Mouse (Mus musculus) midbrain, embryonic 15.5 days (tissue): Measurements from ENCODE around the gene Olfr808. TPM values are rescaled to one million over a fixed set of nuclear protein-coding genes. Genes with fewer than 3 reads are reported as not detected.

Experiments
- ATAC-seq: fragments of 200-750 bp; cut with Nextera tagmentation; replicated peaks from 2 replicates; pipeline ENCODE4 v1.8.0; 2017; ENCODE audit warnings: moderate TSS enrichment
- H3K27ac ChIP-seq: fragments of 300-500 bp; sonication (generic); 2 replicates; pipeline ENCODE4 v1.5.1; 2015; ENCODE audit warnings: mild to moderate bottlenecking, inconsistent platforms
- H3K27me3 ChIP-seq: fragments of 300-500 bp; sonication (generic); replicated peaks from 2 replicates; pipeline ENCODE4 v1.6.1; 2015; ENCODE audit warnings: inconsistent platforms
- H3K36me3 ChIP-seq: fragments of 300-500 bp; sonication (generic); replicated peaks from 2 replicates; pipeline ENCODE4 v1.6.1; 2015; ENCODE audit warnings: inconsistent platforms
- H3K4me1 ChIP-seq: fragments of 300-500 bp; sonication (generic); 2 replicates; pipeline ENCODE4 v1.6.1; 2015; ENCODE audit warnings: inconsistent platforms
- H3K4me2 ChIP-seq: fragments of 300-500 bp; sonication (generic); 2 replicates; pipeline ENCODE4 v1.6.1; 2015; ENCODE audit warnings: inconsistent platforms, mild to moderate bottlenecking, moderate library complexity
- H3K4me3 ChIP-seq: fragments of 300-500 bp; sonication (generic); 2 replicates; pipeline ENCODE4 v1.5.1; 2015; ENCODE audit warnings: mild to moderate bottlenecking, inconsistent platforms
- H3K9ac ChIP-seq: fragments of 300-500 bp; sonication (generic); 2 replicates; pipeline ENCODE4 v1.6.1; 2015; ENCODE audit warnings: mild to moderate bottlenecking, inconsistent platforms
- H3K9me3 ChIP-seq: fragments of 300-500 bp; sonication (generic); 2 replicates; pipeline ENCODE4 v1.6.1; 2016; ENCODE audit warnings: inconsistent platforms
- WGBS: fragments of 180-500 bp; shearing (Covaris S2); methylation state at CpG from one replicate; pipeline ENCODE4 v1.1.7; 2015; ENCODE audit warnings: mixed read lengths; 5-methylcytosine and 5-hydroxymethylcytosine counted together
- microRNA-seq: library from miRNA; unstranded; fragments of <30 nt; microRNA quantifications from one replicate; pipeline ENCODE4, GENCODE M21; 2016
- polyA plus RNA-seq: library from polyadenylated mRNA; unstranded; fragments of >200 nt; fragmentation: Nextera tagmentation; extraction: Ambion mirVana; gene quantifications from 2 replicates; pipeline ENCODE4 v1.2.1, GENCODE M21; 2015

The Olfr808 gene
- polyA plus RNA-seq, result not detected in 2 replicates

- WGBS, result 90% methylated on average over 1 of the region's 1 CpGs
- ATAC-seq, result no peak
These were observed at the start of gene Olfr808 for GRCm38 (mm10) chr10:129765182-129765581. Gene Olfr808 (plus strand): TSS chr10:129765482.

GRCm38 (mm10) chr10:129729275-129729674 lies 36.0 kb upstream of the Olfr808 start, which contains the start of gene Olfr805:
Gene Olfr805 (minus strand): TSS chr10:129729375.
- no peaks in the 10 kb centered on the region for H3K27me3 ChIP-seq
- H3K27ac ChIP-seq, result no peak within 1 kb of the TSS
- no peak for ATAC-seq
- no peaks in the 10 kb centered on the region for H3K4me1 ChIP-seq
- H3K4me2 ChIP-seq, result no peak within 1 kb of the TSS
- no peak within 1 kb of the TSS for H3K4me3 ChIP-seq
- H3K9ac ChIP-seq, result no peak within 1 kb of the TSS
- WGBS, result 93% methylated on average over 2 of the region's 2 CpGs
- H3K9me3 ChIP-seq, result no peaks in the 10 kb centered on the region
- H3K36me3 ChIP-seq, result no peaks in the 10 kb centered on the region

More at GRCm38 (mm10) chr10:129765182-129765581, at the start of gene Olfr808:
- no peak within 1 kb of the TSS for H3K27ac ChIP-seq
- no peaks in the 10 kb centered on the region for H3K4me1 ChIP-seq
- no peaks in the 10 kb centered on the region for H3K27me3 ChIP-seq
- no peak within 1 kb of the TSS for H3K4me2 ChIP-seq
- H3K4me3 ChIP-seq, result no peak within 1 kb of the TSS
- H3K36me3 ChIP-seq, result no peaks in the 10 kb centered on the region
- H3K9ac ChIP-seq, result no peak within 1 kb of the TSS
- H3K9me3 ChIP-seq, result no peaks in the 10 kb centered on the region

- no peak within 1 kb of the TSS for H3K4me2 ChIP-seq
- H3K4me3 ChIP-seq, result no peak within 1 kb of the TSS
- no peak within 1 kb of the TSS for H3K9ac ChIP-seq
- no peaks in the 10 kb centered on the region for H3K36me3 ChIP-seq
- no peak for ATAC-seq
- H3K27me3 ChIP-seq, result no peaks in the 10 kb centered on the region
- no peak within 1 kb of the TSS for H3K27ac ChIP-seq
- H3K4me1 ChIP-seq, result no peaks in the 10 kb centered on the region
- H3K9me3 ChIP-seq, result no peaks in the 10 kb centered on the region
These were observed 23.5 kb upstream of the Olfr808 start, which contains the start of gene Olfr806 for GRCm38 (mm10) chr10:129741821-129742220. Gene Olfr806 (minus strand): TSS chr10:129741921.

GRCm38 (mm10) chr10:129757693-129758092 lies 7.6 kb upstream of the Olfr808 start, which contains the start of gene Olfr807:
Gene Olfr807 (minus strand): TSS chr10:129757793.
- no peaks in the 10 kb centered on the region for H3K4me1 ChIP-seq
- 82% methylated on average over 1 of the region's 1 CpGs for WGBS
- H3K9me3 ChIP-seq, result no peaks in the 10 kb centered on the region
- no peak within 1 kb of the TSS for H3K9ac ChIP-seq
- H3K36me3 ChIP-seq, result no peaks in the 10 kb centered on the region
- no peak for ATAC-seq
- no peak within 1 kb of the TSS for H3K4me2 ChIP-seq
- H3K27ac ChIP-seq, result no peak within 1 kb of the TSS
- no peaks in the 10 kb centered on the region for H3K27me3 ChIP-seq
- H3K4me3 ChIP-seq, result no peak within 1 kb of the TSS

- no peak within 1 kb of the TSS for H3K27ac ChIP-seq
- no peaks in the 10 kb centered on the region for H3K9me3 ChIP-seq
- H3K36me3 ChIP-seq, result no peaks in the 10 kb centered on the region
- no peak within 1 kb of the TSS for H3K9ac ChIP-seq
- H3K4me2 ChIP-seq, result no peak within 1 kb of the TSS
- H3K4me1 ChIP-seq, result no peaks in the 10 kb centered on the region
- no peak within 1 kb of the TSS for H3K4me3 ChIP-seq
- no peak for ATAC-seq
- H3K27me3 ChIP-seq, result no peaks in the 10 kb centered on the region
These were observed 9.1 kb downstream of the Olfr808 start, which contains the start of gene Olfr809 for GRCm38 (mm10) chr10:129774338-129774737. Gene Olfr809 (plus strand): TSS chr10:129774638.

GRCm38 (mm10) chr10:129778123-129778522 lies 12.8 kb downstream of the Olfr808 start:
- no peak overlapping the region for H3K27ac ChIP-seq
- no peaks in the 10 kb centered on the region for H3K36me3 ChIP-seq
- H3K9me3 ChIP-seq, result no peaks in the 10 kb centered on the region
- no peak overlapping the region for H3K4me2 ChIP-seq
- no peaks in the 10 kb centered on the region for H3K4me1 ChIP-seq
- H3K27me3 ChIP-seq, result no peaks in the 10 kb centered on the region
- ATAC-seq, result no peak
- H3K9ac ChIP-seq, result no peak overlapping the region
- no peak overlapping the region for H3K4me3 ChIP-seq

- Histone ChIP-seq H3K27me3 (no peaks in the 10 kb centered on the region), H3K27ac (no peak within 1 kb of the TSS), H3K4me3 (no peak within 1 kb of the TSS), H3K9ac (no peak within 1 kb of the TSS), H3K4me2 (no peak within 1 kb of the TSS), H3K4me1 (no peaks in the 10 kb centered on the region), H3K9me3 (no peaks in the 10 kb centered on the region), H3K36me3 (no peaks in the 10 kb centered on the region)
- ATAC-seq, result no peak
These were observed 29.5 kb downstream of the Olfr808 start, which contains the start of gene Olfr810 for GRCm38 (mm10) chr10:129794817-129795216. Gene Olfr810 (minus strand): TSS chr10:129794917.

- H3K27ac ChIP-seq, result no peak within 1 kb of the TSS
- no peaks in the 10 kb centered on the region for H3K4me1 ChIP-seq
- H3K9me3 ChIP-seq, result no peaks in the 10 kb centered on the region
- H3K9ac ChIP-seq, result no peak within 1 kb of the TSS
- H3K27me3 ChIP-seq, result no peaks in the 10 kb centered on the region
- WGBS, result 86% methylated on average over 4 of the region's 4 CpGs
- no peak within 1 kb of the TSS for H3K4me3 ChIP-seq
- no peak for ATAC-seq
- no peak within 1 kb of the TSS for H3K4me2 ChIP-seq
- no peaks in the 10 kb centered on the region for H3K36me3 ChIP-seq
These were observed 39.0 kb downstream of the Olfr808 start, which contains the start of gene Olfr811 for GRCm38 (mm10) chr10:129804296-129804695. Gene Olfr811 (minus strand): TSS chr10:129804396.

Small RNAs within 50 kb of the gene (microRNA-seq; reads per million reads assigned to microRNA genes)
- gene Gm24485, result not detected

Other genes with a start within 250 kb of the Olfr808 start
- gene Olfr791, start 243.7 kb upstream of the Olfr808 start, polyA plus RNA-seq, result not detected in 2 replicates
- gene Olfr792, start 226.3 kb upstream of the Olfr808 start, polyA plus RNA-seq, result not detected in 2 replicates
- not detected in 2 replicates for gene Olfr794, start 197.8 kb upstream of the Olfr808 start, polyA plus RNA-seq
- not detected in 2 replicates for gene Olfr796, start 152.9 kb upstream of the Olfr808 start, polyA plus RNA-seq
- not detected in 2 replicates for gene Olfr798, start 137.5 kb upstream of the Olfr808 start, polyA plus RNA-seq
- not detected in 2 replicates for gene Olfr799, start 128.0 kb upstream of the Olfr808 start, polyA plus RNA-seq
- not detected in 2 replicates for gene Olfr800, start 107.8 kb upstream of the Olfr808 start, polyA plus RNA-seq
- not detected in 2 replicates for gene Olfr801, start 91.6 kb upstream of the Olfr808 start, polyA plus RNA-seq
- 0.06 TPM in 2 replicates for gene Olfr802, start 77.3 kb upstream of the Olfr808 start, polyA plus RNA-seq
- not detected in 2 replicates for gene Olfr803, start 71.2 kb upstream of the Olfr808 start, polyA plus RNA-seq
- not detected in 2 replicates for gene Olfr804, start 62.3 kb upstream of the Olfr808 start, polyA plus RNA-seq
- gene Olfr805, start 36.1 kb upstream of the Olfr808 start, polyA plus RNA-seq, result not detected in 2 replicates
- gene Olfr806, start 23.6 kb upstream of the Olfr808 start, polyA plus RNA-seq, result not detected in 2 replicates
- gene Olfr807, start 7.7 kb upstream of the Olfr808 start, polyA plus RNA-seq, result not detected in 2 replicates
- not detected in 2 replicates for gene Olfr809, start 9.2 kb downstream of the Olfr808 start, polyA plus RNA-seq
- gene Olfr810, start 29.4 kb downstream of the Olfr808 start, polyA plus RNA-seq, result not detected in 2 replicates
- not detected in 2 replicates for gene Olfr811, start 38.9 kb downstream of the Olfr808 start, polyA plus RNA-seq
- gene Olfr812, start 80.6 kb downstream of the Olfr808 start, polyA plus RNA-seq, result not detected in 2 replicates
- gene Olfr813, start 89.9 kb downstream of the Olfr808 start, polyA plus RNA-seq, result not detected in 2 replicates
- gene Olfr814, start 114.4 kb downstream of the Olfr808 start, polyA plus RNA-seq, result not detected in 2 replicates
- gene Olfr815, start 140.4 kb downstream of the Olfr808 start, polyA plus RNA-seq, result not detected in 2 replicates
- gene Olfr816, start 150.1 kb downstream of the Olfr808 start, polyA plus RNA-seq, result not detected in 2 replicates
- not detected in 2 replicates for gene Olfr818, start 183.6 kb downstream of the Olfr808 start, polyA plus RNA-seq
- not detected in 2 replicates for gene Olfr819, start 201.8 kb downstream of the Olfr808 start, polyA plus RNA-seq
- not detected in 2 replicates for gene Olfr247, start 210.7 kb downstream of the Olfr808 start, polyA plus RNA-seq
- not detected in 2 replicates for gene Gm10310, start 219.6 kb downstream of the Olfr808 start, polyA plus RNA-seq
- not detected in 2 replicates for gene Olfr820, start 247.1 kb downstream of the Olfr808 start, polyA plus RNA-seq